Mouse (Mus musculus) hematopoietic stem cell, adult 5-6 weeks (primary cell): Measurements from ENCODE around the gene 1110017D15Rik. TPM values are rescaled to one million over a fixed set of nuclear protein-coding genes. Genes with fewer than 3 reads are reported as not detected.

Experiments used
- ATAC-seq, 2 experiments: fragments of 125-278 bp in 1 of 2; replicated peaks in 1 of 2; 2 replicates each; pipeline ENCODE4 v1.8.0; 2016 to 2017; ENCODE audit warnings: inconsistent platforms in 2 of 2, mild to moderate bottlenecking in 2 of 2, moderate number of reproducible peaks in 2 of 2, low read depth in 1 of 2, moderate TSS enrichment in 1 of 2; ENCODE audit not compliant: low FRiP score in 2 of 2, poor library complexity in 2 of 2, severe bottlenecking in 2 of 2, insufficient read depth in 1 of 2, low TSS enrichment in 1 of 2
- total RNA-seq: library from RNA; stranded (forward); fragments of 172-1452, 232-1000 nt; gene quantifications from 2 replicates; pipeline ENCODE4 v1.2.3, GENCODE M21; 2017

Gene 1110017D15Rik
- total RNA-seq, result not detected in 2 replicates

- no peak for ATAC-seq
Measured at GRCm38 (mm10) chr4:41517233-41517632, at the start of gene 1110017D15Rik. TSS of gene 1110017D15Rik (minus strand) at chr4:41517333.

DNA sequence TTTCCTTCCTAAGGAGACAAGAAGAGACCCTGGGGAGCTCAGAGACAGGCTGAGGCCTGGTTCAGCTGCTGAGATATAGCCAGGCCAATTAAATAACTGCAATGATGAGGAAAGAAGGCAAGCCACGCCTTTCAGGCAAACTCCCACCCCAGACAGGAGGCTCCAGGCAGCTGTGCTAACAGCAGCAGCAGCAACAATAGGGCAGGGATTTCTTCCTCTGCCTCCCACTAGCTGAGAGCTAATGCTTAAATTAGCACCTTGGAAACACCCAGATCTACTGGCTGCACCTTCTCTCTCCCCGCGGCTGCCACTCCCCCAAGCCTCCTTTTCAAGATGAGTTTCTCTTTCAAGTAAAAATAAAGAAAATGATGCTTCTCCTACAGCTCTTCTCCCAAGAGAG lies 49.0 kb upstream of the 1110017D15Rik start:
- no peak for ATAC-seq

DNA sequence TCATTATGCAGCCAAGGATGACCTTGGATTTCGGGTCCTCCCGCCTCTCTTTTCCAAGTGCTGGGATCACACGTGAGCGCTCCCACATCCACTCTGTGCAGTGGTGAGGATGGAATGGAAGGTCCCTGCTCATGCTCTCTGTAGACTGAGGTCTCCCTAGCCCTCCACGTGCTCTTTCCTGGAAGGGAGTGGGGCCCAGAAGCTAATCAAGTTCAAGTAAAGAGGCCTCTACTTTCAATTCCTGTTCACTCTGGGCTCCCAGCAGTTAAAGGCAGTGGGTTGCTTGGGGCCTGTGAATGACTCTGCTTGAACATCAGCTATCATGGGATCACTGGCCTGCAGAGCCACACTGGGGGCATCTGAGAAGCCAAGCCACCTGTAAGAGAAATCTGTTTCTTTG lies 46.2 kb upstream of the 1110017D15Rik start:
- no peak for ATAC-seq

DNA sequence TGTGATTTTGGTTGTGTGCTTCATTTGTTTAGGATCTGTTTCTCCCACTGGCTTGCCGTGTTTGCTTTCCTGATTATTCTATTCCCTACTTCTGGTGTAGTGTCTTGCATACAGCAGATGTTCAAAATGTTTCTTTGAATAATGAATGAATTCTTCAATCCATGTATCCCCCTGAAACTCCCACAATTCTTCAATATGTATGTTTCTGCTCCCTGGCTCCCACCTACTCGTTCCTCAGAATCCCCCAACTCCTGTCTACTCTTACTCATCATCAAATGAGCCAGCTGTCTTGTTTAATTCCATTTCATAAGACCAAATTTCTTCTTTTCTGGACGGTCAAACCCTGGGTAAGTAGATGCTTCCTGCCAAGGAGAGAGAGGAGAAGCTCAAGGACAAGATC lies 40.0 kb upstream of the 1110017D15Rik start:
- no peak for ATAC-seq

DNA sequence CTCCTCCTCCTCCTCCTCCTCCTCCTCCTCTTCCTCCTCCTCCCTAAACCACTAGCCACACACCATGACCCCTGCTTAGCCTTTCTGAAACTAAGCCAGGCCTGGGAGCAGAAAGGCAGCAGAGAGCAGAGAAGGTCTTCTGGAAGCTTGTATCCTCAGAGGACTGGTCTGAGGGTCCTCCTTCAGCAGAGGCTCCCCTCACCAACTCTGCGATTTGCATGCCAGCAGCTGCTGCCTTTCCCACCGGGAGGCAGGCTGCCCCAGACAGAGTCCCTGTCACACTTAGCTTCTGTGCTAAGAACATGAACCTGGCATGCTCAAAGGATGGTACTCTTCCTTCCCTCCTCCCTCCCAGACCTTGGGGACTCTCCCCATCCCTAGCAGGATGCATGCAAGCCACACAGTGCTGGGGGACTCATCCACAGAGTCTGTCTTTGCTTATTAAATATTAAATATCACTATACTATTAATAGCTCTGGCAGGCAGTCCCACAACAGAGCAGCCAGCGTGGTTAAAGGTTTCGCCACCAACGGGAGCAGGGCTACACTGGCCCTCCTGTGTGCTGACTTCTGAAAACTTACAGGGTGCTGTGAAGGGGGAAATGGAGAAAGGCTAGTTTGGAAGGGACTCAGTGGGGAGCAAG lies 39.3 kb upstream of the 1110017D15Rik start:
- no peak for ATAC-seq

DNA sequence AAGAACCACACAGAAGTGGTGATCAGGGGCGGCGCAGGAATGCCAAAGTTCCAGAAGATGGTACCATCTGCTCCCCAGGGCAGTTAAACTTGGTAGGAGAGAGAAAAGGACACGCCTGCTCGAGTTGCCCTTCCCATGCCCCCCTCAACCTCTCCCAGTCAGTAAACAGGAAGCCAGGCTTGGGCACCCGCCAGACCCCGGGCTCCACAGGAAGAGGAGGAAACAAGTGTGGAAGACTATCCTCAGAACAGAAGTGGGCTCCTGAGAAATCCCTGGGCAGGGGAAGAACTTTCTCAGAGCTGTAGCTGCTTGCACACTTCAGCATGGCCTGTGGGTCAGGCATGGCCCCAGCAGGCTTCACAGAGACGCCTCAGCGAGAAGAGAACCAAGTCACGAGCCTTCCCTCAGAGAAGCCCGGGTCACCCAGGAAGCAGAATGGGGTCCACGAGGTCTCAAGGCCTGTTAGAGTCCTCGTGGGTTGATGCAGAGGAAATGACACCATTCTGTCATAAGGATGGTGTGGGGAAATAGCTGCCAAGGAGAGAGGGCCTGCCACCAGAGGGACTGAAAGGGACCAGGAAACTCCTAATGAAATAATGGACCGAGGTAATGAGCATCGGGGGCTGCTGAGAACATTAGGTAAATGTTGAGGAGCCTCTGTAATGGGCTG lies 38.0 kb upstream of the 1110017D15Rik start:
- peak; percentile 44 to 47 for ATAC-seq

DNA sequence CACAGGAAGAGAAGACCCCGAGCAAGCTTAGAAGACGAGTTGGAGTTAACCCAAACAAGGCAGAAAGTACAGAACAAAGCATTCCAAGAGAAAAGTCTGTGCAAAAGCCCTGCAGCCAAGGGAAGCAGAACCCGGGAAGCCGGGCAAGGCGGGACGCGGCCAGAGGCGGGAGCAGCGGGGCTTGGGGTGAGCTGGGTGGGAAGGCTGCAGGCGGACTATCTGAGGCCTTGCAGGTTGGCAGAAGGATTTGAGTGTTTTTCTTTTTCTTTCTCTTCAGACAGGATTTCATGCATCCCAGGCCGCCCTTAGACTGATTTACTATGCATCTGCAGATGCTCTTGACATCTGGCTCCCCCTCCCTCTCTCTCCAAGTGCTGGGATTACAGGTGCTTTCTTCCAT lies 36.0 kb upstream of the 1110017D15Rik start:
- no peak for ATAC-seq

DNA sequence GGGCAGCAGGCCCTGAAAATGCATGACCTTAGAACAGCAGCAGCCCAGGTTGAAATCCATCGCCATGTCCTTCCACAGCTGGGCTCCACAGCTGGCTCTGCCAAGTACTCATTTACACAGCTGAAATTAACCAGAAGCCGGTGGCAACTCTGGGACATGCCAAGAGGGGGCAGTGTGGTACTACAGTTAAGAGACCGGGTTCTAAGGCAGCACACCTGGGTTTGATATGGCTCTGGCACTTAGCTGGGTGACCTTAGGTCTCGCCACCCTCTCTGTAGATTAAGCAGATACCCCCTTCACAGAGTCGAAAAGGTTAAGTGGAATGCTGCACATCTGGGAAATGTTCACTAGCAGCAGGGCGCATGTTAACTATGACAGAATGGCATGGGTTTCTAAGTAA lies 35.4 kb upstream of the 1110017D15Rik start:
- peak; percentile 63 to 81 for ATAC-seq

DNA sequence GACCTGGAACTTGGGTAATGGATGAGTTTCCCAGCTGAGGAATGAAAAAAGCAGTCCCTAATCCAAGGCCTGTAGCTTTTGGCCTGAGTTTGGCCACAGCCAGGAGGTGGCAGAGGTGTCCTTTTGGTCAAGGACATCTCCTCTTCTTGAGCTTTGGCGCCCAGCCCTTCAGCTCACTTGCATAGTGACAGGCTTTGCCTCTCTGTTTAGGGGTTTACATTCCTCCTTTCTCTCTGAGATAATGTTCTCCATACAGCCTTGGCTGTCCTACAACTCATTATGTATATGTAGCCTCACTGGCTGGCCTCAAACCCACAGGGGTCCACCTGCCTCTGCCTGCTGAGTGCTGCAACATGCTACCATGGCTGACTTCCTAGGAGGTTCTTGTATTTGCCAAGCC lies 30.0 kb upstream of the 1110017D15Rik start:
- ATAC-seq, result no peak

DNA sequence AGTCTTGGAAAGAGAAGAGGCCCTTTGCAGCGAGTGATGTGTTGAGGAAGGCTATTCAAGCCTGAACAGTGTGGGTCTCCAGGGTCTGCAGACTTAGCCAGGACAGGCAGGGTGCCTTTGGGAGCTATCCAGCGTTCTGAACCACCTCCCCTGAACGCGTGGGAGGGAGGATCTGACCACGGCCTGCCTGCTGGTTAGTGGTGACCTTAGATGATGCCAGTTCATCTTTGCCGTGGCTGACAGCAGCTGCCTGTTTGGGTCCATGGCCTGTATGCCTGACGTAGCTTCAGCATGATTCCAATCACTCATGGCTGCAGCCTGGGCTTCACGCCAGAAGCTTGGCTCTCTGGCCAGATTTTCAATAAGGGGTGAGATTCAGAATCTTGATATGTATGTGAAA lies 28.9 kb upstream of the 1110017D15Rik start:
- ATAC-seq, result peak in 1 of 2 experiments; percentile 51; a peak in 1 of 4 replicates

GRCm38 (mm10) chr4:41542136-41542535 lies 25.0 kb upstream of the 1110017D15Rik start:
- ATAC-seq, result no peak

- no peak for ATAC-seq
Measured at GRCm38 (mm10) chr4:41534866-41535265, 17.7 kb upstream of the 1110017D15Rik start.

DNA sequence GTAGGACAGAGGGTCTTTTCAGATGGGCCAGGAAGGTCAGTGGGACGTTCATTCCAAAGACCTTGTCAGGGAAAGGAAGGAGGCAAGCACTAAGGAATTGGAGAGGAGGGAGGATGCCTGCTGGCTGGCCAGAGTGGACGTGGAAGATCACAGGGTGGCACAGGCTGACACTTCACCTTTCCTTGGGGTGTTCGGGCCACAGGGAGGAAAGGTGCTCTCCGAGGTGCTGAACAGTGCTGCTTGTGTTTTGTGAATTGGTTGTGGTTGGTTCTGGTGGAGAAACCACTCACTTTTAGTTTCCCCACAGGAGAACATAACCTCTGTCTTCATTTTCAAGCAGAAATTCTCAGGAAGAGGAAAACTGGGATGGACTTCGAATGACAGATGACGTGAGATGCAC lies 15.3 kb upstream of the 1110017D15Rik start:
- ATAC-seq, result peak in 1 of 2 experiments; percentile 60; a peak in 2 of 4 replicates

DNA sequence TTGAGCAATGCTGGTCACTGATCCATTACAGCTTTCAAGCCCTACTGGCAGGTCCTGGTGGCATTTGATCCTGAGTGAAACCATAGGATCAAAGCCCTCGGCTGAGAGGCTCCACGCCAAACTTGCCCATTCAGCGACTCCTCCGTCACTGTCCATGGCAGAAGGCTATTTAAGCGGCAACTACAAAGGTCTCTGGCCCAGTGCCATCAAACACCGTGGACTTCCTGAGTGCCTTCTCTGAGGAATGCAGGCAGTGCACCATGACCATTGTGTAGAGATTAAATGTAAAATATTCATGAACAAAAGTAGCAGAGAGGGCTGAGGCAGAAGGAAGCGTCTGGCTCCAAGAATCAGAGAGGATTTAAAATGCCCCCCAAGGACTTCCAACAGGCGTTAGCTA lies 10.9 kb upstream of the 1110017D15Rik start:
- ATAC-seq, result no peak

GRCm38 (mm10) chr4:41527076-41527475 lies 9.9 kb upstream of the 1110017D15Rik start:
- no peak for ATAC-seq

GRCm38 (mm10) chr4:41526553-41526952 lies 9.4 kb upstream of the 1110017D15Rik start:
- 0 out of 4 replicates have a peak, but pooled peaks of 1 of the 2 experiments have one; percentile 10 for ATAC-seq

GRCm38 (mm10) chr4:41524829-41525228 lies 7.7 kb upstream of the 1110017D15Rik start:
- no peak for ATAC-seq

- no peak for ATAC-seq
Measured at GRCm38 (mm10) chr4:41523839-41524238, 6.7 kb upstream of the 1110017D15Rik start.

GRCm38 (mm10) chr4:41522788-41523187 lies 5.7 kb upstream of the 1110017D15Rik start:
- no peak for ATAC-seq
